Mouse (Mus musculus) pancreas, adult 10 weeks (tissue): Measurements from ENCODE around the gene Ahrr. TPM values are rescaled to one million over a fixed set of nuclear protein-coding genes. Genes with fewer than 3 reads are reported as not detected.

Experiments used
- polyA plus RNA-seq: library from polyadenylated mRNA; stranded (reverse); fragments of 350-450 nt; fragmentation: Illumina TruSeq; extraction: RNeasy Lipid Tissue Mini Kit (QIAGEN cat#74804); gene quantifications from one replicate; pipeline ENCODE4 v1.2.3, GENCODE M21; 2015; ENCODE audit warnings: low read depth, low replicate concordance; ENCODE audit not compliant: insufficient read depth

The Ahrr gene
- not detected for polyA plus RNA-seq

DNA sequence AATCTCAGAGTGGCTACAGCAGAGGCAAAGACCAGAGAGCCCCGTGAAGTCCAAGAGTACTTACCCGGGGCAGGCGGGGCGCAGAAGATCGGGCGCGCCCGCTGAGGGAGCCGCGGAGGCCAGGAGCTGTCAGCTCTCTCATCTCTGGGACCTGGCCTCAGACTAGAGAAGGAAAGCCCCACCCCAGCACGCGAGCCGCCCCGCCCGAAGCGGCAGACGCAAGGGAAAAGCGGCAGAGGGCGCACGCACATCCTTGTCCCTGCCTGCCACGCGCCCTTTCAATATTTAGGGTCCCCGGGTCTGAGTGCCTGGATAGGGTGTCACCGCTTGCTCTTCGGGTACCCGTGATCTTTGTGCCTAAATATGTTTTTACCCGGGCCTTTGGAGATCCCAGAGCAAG, at the start of gene Ahrr:
TSS of gene Ahrr (minus strand) at position 165 of the 400 bp plus-strand sequence.

DNA sequence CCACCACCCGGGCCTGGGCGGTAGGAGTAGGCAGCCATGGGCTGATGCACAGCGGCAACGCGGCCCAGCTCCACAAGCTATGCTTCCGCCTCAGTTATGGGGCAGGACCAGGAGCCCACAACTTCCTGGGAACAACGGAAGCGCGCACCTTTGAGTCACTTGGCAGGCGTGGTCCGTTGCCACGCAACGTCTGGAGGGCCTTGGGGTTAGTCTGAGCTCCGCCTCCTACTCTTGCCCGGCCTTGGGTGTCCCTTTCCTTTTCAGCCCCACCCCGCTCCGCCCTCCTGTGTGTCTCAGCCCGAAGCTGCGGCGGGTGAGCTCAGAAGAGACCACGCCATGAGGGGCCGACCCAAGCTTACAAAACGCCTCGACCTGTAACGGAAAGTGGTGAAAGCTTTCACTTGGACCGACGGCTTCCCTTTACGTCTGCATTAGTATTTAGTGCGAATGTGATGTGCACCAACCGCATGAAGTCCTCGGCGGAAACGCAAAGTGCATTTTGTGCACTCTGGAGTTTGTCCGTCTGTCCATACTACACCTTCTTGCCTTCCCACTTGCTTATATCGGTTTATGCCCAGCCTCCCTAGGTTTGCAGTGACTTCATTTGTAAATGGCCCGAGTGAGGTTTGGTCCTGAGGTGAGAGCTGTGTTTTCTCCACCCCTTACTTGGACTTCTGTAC, 25.2 kb upstream of the Ahrr start, which contains the start of gene Pdcd6:
TSS of gene Pdcd6 (minus strand) at position 411 of the 680 bp plus-strand sequence.

DNA sequence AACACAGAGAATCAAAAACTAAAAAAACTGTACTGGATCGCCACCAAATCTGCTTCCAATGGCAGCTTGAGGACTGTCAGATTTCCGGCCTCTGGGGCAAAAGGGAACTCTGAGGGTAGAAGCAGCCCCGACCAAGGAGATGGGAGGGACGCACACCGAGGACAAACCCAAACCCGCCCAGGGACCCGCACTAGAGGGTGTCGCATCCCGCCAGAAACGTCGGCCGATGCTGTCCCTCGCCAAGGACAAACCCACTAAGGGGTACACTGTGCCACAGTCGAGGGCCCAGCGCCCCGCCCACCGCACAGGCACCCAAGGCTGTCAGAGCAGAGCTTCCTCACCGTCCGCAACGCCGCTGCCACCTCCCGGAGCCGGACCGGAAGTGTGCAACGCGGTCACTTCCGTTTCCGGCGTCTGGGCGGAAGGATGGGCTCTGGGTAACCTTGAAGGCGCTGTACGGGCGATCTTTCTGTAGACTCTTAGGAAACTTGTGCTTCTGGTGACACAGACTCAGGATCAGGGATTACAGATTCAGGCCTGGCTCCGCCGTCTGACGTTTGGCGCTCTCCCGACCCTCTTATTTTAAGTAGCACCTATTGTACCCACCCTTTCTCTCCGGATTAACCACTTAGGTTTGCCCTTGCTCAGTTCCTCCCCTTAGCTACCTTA, 83.7 kb downstream of the Ahrr start, which contains the start of gene Exoc3:
TSS of gene Exoc3 (minus strand) at position 416 of the 669 bp plus-strand sequence.

Other genes starting within 250 kb of the Ahrr start
- gene Cep72, start 230.0 kb downstream of the Ahrr start, polyA plus RNA-seq: 1.0 TPM
- not detected for gene Slc9a3, start 170.9 kb downstream of the Ahrr start, polyA plus RNA-seq
- gene Exoc3, start 83.6 kb downstream of the Ahrr start, polyA plus RNA-seq: 7.4 TPM
- gene Pdcd6, start 25.2 kb upstream of the Ahrr start, polyA plus RNA-seq: 18.9 TPM
- 40.8 TPM for gene Sdha, start 57.9 kb upstream of the Ahrr start, polyA plus RNA-seq
- gene Ccdc127, start 58.0 kb upstream of the Ahrr start, polyA plus RNA-seq: 7.6 TPM
- not detected for gene Lrrc14b, start 71.7 kb upstream of the Ahrr start, polyA plus RNA-seq
- 0.63 TPM for gene Zfp72, start 98.5 kb upstream of the Ahrr start, polyA plus RNA-seq
- gene Ftl1-ps1, start 107.4 kb upstream of the Ahrr start, polyA plus RNA-seq: 17.8 TPM
- 4.4 TPM for gene Zfp825, start 201.7 kb upstream of the Ahrr start, polyA plus RNA-seq